Mouse (Mus musculus) forebrain, embryonic 11.5 days (tissue): ENCODE data around the gene Orc6. TPM values are rescaled to one million over a fixed set of nuclear protein-coding genes. Genes with fewer than 3 reads are reported as not detected.

Experiments
- ATAC-seq: fragments of 200-750 bp; cut with Nextera tagmentation; replicated peaks from 2 replicates; pipeline ENCODE4 v1.8.0; 2017; ENCODE audit warnings: moderate TSS enrichment; ENCODE audit not compliant: low FRiP score
- DNase-seq: peaks from one replicate; pipeline ENCODE4 v3.0.0-alpha.2; 2017; ENCODE audit warnings: low spot score
- H3K27ac ChIP-seq: fragments of 300-500 bp; sonication (generic); 2 replicates; pipeline ENCODE4 v1.5.1; 2014; ENCODE audit warnings: low read depth, low read length
- H3K27me3 ChIP-seq: fragments of 300-500 bp; sonication (generic); 2 replicates; pipeline ENCODE4 v1.6.1; 2014; ENCODE audit warnings: mild to moderate bottlenecking, low read length, mixed read lengths; ENCODE audit not compliant: control insufficient read depth, insufficient read depth
- H3K36me3 ChIP-seq: fragments of 300-500 bp; sonication (generic); 2 replicates; pipeline ENCODE4 v1.6.1; 2014; ENCODE audit warnings: mild to moderate bottlenecking, low read length, moderate library complexity, mixed read lengths; ENCODE audit not compliant: control insufficient read depth, insufficient read depth
- H3K4me1 ChIP-seq: fragments of 300-500 bp; sonication (generic); replicated peaks from 2 replicates; pipeline ENCODE4 v1.6.1; 2014; ENCODE audit warnings: low read length, mixed read lengths; ENCODE audit not compliant: control insufficient read depth, insufficient read depth
- H3K4me2 ChIP-seq: fragments of 300-500 bp; sonication (generic); 2 replicates; pipeline ENCODE4 v1.6.1; 2014; ENCODE audit warnings: low read depth, mild to moderate bottlenecking, low read length, moderate library complexity, mixed read lengths; ENCODE audit not compliant: severe bottlenecking
- H3K4me3 ChIP-seq: fragments of 300-500 bp; sonication (generic); 2 replicates; pipeline ENCODE4 v1.5.1; 2014; ENCODE audit warnings: low read depth, low read length
- H3K9ac ChIP-seq: fragments of 300-500 bp; sonication (generic); 2 replicates; pipeline ENCODE4 v1.6.1; 2014; ENCODE audit warnings: low read length
- H3K9me3 ChIP-seq: fragments of 300-500 bp; sonication (generic); 2 replicates; pipeline ENCODE4 v1.6.1; 2016; ENCODE audit warnings: low read length, mixed read lengths; ENCODE audit not compliant: control insufficient read depth
- WGBS: fragments of 180-500 bp; shearing (Covaris S2); extraction: QIAGEN DNeasy Blood & Tissue Kit; methylation state at CpG from one replicate; pipeline ENCODE4 v1.1.7; 2014; 5-methylcytosine and 5-hydroxymethylcytosine counted together
- polyA plus RNA-seq: library from polyadenylated mRNA; unstranded; fragments of >200 nt; fragmentation: Nextera tagmentation; extraction: Ambion mirVana; gene quantifications from 2 replicates; pipeline ENCODE4 v1.2.1, GENCODE M21; 2014

The Orc6 gene
- polyA plus RNA-seq: 145 and 159 TPM in 2 replicates

DNA sequence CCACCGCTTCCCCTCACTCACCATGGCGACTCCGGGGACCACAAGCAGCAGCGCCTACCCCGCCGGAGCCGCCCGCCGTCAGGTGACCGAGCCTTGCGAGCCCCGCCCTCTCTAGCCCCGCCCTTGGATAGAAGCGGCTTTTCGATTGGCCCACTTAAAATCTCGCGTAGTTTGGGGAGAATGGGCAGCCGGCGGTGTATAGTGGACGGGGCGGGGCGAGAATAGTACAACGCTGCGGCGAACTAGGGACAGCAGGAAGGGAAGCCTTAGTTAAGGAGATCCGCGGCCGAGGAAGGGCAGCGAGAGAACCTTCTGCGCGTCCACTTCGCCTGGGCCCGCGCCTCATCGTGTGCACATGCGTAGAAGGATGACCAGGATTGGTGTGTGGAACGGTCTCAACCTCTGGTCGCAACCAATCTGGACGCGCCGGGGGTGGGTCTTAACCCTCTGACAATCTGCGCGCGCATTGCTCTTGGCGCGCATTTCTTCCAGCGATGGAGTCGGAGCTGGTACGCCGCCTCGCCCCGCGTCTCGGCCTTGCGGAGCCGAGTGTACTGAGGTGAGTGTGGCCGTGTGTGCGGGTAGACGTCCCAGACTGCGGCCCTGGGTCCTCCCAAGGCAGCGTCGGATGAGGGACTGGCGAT lies at the start of gene Orc6, which contains the start of gene Vps35:
Gene Orc6, plus strand, starts transcription at position 199 of the 644 bp plus-strand sequence.
Gene Vps35, minus strand, starts transcription at position 369 of the 644 bp plus-strand sequence.
- H3K4me2 ChIP-seq: peak within 1 kb of the TSS; percentile 78
- H3K36me3 ChIP-seq: no peaks in the 10 kb centered on the region
- H3K4me1 ChIP-seq: peaks cover 5% of the 10 kb centered on the region; the same call in 1 of the 2 replicates
- under 1% methylated on average over 63 of the region's 63 CpGs for WGBS
- peak within 1 kb of the TSS; percentile 97 for H3K27ac ChIP-seq
- H3K9me3 ChIP-seq: no peaks in the 10 kb centered on the region
- peak within 1 kb of the TSS; percentile 85 for H3K9ac ChIP-seq
- peak; percentile 98 for DNase-seq
- H3K27me3 ChIP-seq: no peaks in the 10 kb centered on the region
- H3K4me3 ChIP-seq: peak within 1 kb of the TSS; percentile 91
- peak; percentile 98 for ATAC-seq

DNA sequence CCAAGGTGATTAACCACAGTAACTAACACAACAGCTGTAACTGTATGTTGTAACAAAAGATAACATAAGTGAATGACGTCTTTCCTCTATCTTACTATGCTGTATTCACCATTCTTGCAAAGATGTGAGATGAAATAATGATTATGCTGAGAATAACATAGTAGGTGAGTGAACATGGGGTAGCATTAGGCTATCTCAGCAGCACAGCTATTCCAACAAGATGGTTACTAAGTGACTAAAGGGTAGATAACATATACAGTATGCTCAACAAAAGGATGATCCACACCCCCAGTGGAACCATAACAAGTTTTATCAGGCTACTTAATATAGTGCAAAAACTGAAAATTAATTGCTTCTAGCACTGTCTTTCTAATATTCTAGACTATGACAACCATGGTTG lies 12.6 kb upstream of the Orc6 start:
- H3K36me3 ChIP-seq: peaks cover 3% of the 10 kb centered on the region; the same call in 1 of the 2 replicates
- DNase-seq (no peak), ATAC-seq (no peak)
- no peak overlapping the region for H3K27ac ChIP-seq
- WGBS: 97% methylated on average over 1 of the region's 1 CpGs
- H3K9me3 ChIP-seq: no peaks in the 10 kb centered on the region
- H3K9ac ChIP-seq: no peak overlapping the region
- no peak overlapping the region for H3K4me3 ChIP-seq
- no peaks in the 10 kb centered on the region for H3K4me1 ChIP-seq
- H3K4me2 ChIP-seq: no peak overlapping the region
- no peaks in the 10 kb centered on the region for H3K27me3 ChIP-seq

DNA sequence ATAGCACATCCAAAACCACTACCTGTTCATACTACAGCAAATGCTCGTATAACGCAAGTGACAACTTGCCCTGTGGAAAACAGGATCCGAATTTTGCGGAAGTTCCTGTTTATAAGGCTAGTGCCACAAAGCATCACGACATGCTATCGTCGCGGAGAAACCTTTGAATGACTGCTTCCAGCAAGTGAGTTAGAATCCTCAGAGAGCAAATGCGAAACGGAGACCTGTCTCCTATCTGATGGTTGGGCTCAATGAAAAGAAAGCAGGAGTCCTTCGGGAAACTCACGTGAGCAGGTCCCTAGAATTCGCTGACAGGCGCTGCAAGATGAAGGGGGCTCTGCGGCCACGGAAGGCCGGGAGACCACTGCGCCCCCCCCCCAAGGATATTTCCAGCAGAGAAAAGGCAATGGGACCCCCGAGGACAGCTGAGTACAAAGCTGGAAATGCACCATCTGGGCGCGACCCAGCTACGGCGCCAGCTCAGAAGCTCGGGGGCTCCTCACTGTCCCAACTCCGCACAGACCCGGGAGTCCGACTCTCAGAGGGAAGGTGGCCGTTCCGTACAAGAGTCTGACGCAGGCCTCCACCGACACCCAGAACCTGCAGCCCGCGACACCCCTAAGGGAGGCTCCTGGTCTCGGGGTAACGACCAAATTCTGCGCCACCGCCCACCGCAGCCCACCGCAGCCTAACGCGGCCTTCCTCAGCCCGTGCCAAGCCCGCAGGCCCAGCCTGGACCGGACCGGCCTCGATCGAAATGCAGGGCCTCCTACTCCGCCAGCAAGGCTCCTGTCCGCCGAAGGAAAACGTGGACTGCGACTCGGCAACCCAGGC lies 615 bp upstream of the Orc6 start:
- Histone ChIP-seq H3K9ac (peak overlapping the region; percentile 85), H3K4me1 (peaks cover 5% of the 10 kb centered on the region; the same call in 1 of the 2 replicates), H3K27ac (0 out of 2 replicates have a peak overlapping the region, but pooled peaks have one; percentile 59), H3K9me3 (no peaks in the 10 kb centered on the region), H3K4me2 (peak overlapping the region; percentile 78), H3K4me3 (peak overlapping the region; percentile 91), H3K27me3 (no peaks in the 10 kb centered on the region), H3K36me3 (no peaks in the 10 kb centered on the region)
- ATAC-seq: no peak
- peak; percentile 70 for DNase-seq
- WGBS: 1% methylated on average over 53 of the region's 53 CpGs

DNA sequence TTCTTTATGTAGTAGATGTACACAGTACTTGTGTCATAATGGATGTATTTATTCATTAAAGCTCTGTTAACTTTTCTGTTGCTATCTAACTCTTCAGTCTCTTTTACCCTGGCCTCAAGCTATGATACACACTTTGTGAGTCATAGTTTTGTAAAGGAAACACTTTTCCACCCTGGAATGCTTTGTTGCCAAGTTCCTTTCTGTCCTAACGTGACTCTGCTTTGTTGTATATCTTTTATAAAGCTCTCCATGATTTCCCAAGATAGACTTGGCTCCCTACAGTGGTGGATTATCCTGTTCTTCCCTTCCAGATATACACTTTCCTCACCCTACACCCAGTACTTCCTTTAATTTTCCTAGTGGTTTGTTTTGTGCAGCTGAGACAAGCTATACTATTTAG lies 2.5 kb downstream of the Orc6 start:
- Histone ChIP-seq H3K27ac (no peak overlapping the region), H3K4me1 (peaks cover 5% of the 10 kb centered on the region; the same call in 1 of the 2 replicates), H3K4me2 (no peak overlapping the region), H3K27me3 (no peaks in the 10 kb centered on the region), H3K4me3 (no peak overlapping the region), H3K36me3 (peaks cover 8% of the 10 kb centered on the region; the same call in 1 of the 2 replicates), H3K9ac (no peak overlapping the region), H3K9me3 (no peaks in the 10 kb centered on the region)
- DNase-seq (no peak), ATAC-seq (no peak)
- WGBS: 48% methylated on average over 1 of the region's 1 CpGs

DNA sequence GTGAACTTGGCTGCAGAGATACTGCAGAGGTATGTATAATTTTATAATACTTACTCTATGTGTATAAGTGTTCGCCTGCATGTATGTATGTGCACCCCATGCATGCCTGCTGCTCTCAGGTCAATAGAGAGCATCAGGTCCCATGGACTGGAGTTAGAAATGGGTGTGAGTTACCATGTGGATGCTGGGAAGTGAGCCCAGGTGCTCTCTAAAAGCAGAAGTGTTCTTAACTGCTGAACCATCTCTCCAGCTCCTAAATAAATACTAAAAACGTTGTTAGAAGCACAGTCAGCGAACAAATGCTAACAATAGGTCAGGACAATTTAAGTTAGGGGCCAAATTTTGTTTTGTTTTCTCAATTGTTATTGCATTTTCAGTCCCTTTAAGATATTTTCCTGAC lies 3.5 kb downstream of the Orc6 start:
- Histone ChIP-seq H3K4me1 (peaks cover under 1% of the 10 kb centered on the region; the same call in 1 of the 2 replicates), H3K4me3 (no peak overlapping the region), H3K36me3 (peaks cover 11% of the 10 kb centered on the region; the same call in 1 of the 2 replicates), H3K4me2 (no peak overlapping the region), H3K27me3 (no peaks in the 10 kb centered on the region), H3K9me3 (no peaks in the 10 kb centered on the region), H3K27ac (no peak overlapping the region), H3K9ac (no peak overlapping the region)
- DNase-seq (no peak), ATAC-seq (no peak)
- 89% methylated on average over 3 of the region's 3 CpGs for WGBS

GRCm38 (mm10) chr8:85303531-85303930 lies 4.1 kb downstream of the Orc6 start:
- H3K36me3 ChIP-seq: peaks cover 14% of the 10 kb centered on the region; the same call in 1 of the 2 replicates
- H3K27ac ChIP-seq: no peak overlapping the region
- no peak overlapping the region for H3K4me3 ChIP-seq
- 87% methylated on average over 5 of the region's 5 CpGs for WGBS
- no peaks in the 10 kb centered on the region for H3K4me1 ChIP-seq
- H3K9ac ChIP-seq: no peak overlapping the region
- H3K4me2 ChIP-seq: no peak overlapping the region
- H3K27me3 ChIP-seq: no peaks in the 10 kb centered on the region
- no peaks in the 10 kb centered on the region for H3K9me3 ChIP-seq
- ATAC-seq (no peak), DNase-seq (no peak)

DNA sequence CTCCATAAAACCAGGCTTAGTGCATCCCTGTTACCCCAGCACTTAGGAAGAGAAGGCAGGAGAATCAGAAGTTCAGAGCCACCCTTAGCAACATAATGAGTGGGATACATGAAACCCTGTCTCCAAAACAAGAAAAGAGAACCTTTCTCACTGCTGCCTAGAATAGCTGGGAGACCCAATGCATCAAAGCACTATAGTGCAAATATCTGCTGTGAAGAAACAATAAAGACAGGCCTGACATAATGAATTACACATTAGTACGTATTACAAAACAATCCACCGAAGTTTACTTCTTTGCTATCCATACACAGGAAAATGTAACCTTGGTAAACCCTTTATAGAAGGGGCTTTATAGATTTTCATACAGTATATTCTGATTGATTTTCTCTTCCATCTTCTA lies 9.1 kb downstream of the Orc6 start:
- no peak overlapping the region for H3K27ac ChIP-seq
- H3K27me3 ChIP-seq: no peaks in the 10 kb centered on the region
- H3K9me3 ChIP-seq: no peaks in the 10 kb centered on the region
- H3K4me2 ChIP-seq: no peak overlapping the region
- ATAC-seq (no peak), DNase-seq (no peak)
- no peak overlapping the region for H3K4me3 ChIP-seq
- H3K9ac ChIP-seq: no peak overlapping the region
- peaks cover 14% of the 10 kb centered on the region; the same call in 1 of the 2 replicates for H3K36me3 ChIP-seq
- WGBS: 98% methylated on average over 2 of the region's 2 CpGs
- no peaks in the 10 kb centered on the region for H3K4me1 ChIP-seq

- Histone ChIP-seq H3K27me3 (no peaks in the 10 kb centered on the region; the same call in 1 of the 2 replicates), H3K9me3 (no peaks in the 10 kb centered on the region), H3K9ac (no peak overlapping the region), H3K4me2 (no peak overlapping the region), H3K4me1 (no peaks in the 10 kb centered on the region), H3K4me3 (no peak overlapping the region), H3K27ac (no peak overlapping the region), H3K36me3 (peaks cover 6% of the 10 kb centered on the region; the same call in 1 of the 2 replicates)
- no peak for DNase-seq
- no peak for ATAC-seq
These were observed 12.3 kb downstream of the Orc6 start for GRCm38 (mm10) chr8:85311743-85312142.
